Mouse (Mus musculus) cerebellum, postnatal 25 days (tissue): ENCODE results near the gene Nav3.
A peak's percentile ranks its signal among the peaks of the same experiment; 100 is the strongest.
"Not testable (repeated sequence)": the region's sequence is repeated elsewhere in the genome, so short reads cannot be mapped to it uniquely, and the experiment has no call there.

Experiments
- DNase-seq, 2 experiments: peaks; one replicate each; pipeline ENCODE4 v3.0.0; 2021; ENCODE audit warnings: mixed read lengths in 2 of 2

Nav3 gene

DNA sequence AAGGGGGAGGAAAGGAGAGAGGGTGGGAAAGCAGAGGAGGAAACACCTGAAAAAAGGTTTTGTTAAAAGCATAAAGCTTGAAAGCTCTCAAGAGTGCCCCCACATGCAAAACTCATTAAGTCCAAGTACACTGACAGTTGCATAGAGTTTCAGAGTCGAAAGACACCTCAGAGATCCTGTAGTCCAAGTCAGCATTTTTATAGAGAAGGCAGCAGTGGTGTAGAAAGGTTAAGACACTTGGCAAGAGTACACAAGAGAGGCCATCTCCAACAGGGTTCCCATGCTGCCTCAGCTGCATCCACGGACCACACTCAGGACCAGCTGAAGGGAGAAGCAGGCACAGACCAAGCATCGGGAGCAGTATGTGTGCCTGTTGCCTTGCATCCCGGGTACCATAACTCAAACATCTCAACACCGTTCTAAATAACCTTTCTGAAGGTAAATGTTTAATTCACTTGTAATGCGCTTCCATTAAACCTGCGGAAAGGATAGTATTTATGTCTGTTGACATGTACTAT lies 421.4 kb downstream of the Nav3 start:
- no peak for DNase-seq

DNA sequence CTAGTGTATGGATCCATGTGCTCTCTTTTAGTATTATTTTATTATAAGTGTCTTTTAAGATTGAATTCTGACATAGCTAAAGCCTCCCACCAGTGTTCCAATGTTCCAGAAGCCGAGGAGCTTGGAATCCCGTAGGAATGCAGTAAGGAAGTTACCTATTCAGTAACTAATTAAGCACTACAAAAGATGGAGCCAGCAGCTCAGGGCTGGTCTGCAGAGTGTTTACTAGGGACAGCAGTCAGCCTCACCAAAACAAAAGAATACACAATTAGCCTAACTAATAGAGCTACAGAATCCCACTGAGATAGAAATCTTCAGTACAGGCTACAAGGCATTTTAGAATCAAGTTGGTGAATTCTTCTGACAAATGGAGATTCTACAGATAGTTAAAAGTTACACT lies 431.1 kb downstream of the Nav3 start:
- not testable (repeated sequence) for DNase-seq

DNA sequence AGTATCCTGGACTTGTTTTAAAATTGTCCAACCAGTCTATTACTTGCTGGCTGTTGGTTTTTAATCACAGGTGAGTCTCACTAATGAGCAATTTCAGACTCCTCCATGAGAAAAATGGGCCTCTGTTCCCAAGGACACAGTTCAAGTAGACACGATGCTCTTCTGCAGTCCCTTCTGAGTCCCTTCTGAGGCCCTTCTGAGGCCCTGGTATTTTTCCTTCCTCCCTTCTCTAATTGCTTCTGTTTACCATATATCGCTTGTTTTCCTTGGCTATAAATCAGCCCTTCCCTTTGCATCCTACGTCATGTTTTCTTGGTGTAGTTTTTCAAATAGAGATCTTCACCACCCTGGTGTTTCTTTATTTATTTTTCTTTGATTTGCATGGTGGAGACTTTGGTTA lies 433.9 kb downstream of the Nav3 start:
- DNase-seq: no peak

DNA sequence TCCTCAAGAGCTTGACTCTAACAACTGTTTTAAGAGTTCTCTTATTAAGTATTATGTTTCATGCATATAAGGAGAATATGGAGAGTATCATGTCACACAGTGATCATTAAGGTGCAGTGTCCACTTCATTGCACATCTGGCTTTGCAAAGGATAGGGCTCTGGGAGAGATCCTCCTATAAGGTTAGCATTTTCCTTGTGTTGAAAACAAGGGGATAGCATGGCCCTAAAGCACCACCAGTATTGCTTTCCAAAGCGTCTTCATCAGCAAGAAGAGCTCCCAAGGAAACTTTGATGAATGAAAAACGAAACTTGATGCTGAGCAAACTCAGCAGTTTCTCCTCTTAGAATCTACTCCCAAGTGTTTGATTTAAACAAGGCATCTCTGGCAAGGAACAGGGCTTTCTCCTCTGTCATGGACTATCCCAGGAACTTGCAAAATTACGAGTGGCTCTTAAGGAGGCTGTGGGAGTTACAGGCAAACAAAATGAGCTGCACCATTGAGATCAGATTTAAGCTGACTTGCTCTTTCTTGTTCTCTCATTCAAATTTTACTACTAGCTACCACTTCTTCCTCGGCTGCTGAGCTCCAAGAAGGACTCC lies 436.6 kb downstream of the Nav3 start:
- no peak for DNase-seq

DNA sequence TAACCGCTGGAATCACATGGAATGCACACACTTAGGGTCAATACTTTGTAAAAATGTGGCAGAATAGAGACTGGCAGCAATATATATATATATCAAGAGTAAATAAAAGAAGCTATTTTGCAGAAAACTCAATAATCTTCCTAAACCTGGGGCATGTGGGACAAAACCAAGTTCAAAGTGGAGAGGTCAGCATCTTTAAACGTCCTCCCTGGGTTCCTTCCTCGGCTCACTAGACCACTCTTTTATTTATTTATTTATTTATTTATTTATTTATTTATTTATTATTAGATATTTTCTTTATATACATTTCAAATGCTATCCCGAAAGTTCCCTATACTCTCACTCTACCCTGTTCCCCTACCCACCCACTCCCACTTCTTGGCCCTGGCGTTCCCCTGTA lies 454.7 kb downstream of the Nav3 start:
- not testable (repeated sequence) for DNase-seq

DNA sequence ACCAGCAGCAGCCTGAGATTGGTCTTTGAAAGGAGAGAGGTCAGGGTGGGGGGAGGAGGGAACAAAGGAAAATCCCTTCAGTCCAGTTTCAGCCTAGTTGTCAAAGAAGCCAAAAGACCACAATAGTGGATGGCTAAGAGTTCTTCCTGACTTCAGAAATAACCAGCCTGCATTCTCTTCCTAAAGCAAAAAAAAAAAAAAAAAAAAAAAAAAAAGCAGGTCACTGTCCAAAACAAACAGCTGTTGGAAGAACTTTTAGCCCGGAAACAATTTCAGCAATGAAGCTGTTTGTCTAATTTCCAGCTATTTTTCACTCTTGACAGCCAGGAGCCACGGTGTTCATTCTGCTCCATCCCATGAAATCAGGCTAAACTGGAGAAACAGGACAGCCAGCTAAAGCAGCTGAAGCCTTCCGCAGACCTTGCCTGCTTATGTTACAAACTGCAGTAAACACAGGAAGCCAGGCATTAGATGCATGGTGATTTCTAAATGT lies 455.2 kb downstream of the Nav3 start:
- no peak for DNase-seq

DNA sequence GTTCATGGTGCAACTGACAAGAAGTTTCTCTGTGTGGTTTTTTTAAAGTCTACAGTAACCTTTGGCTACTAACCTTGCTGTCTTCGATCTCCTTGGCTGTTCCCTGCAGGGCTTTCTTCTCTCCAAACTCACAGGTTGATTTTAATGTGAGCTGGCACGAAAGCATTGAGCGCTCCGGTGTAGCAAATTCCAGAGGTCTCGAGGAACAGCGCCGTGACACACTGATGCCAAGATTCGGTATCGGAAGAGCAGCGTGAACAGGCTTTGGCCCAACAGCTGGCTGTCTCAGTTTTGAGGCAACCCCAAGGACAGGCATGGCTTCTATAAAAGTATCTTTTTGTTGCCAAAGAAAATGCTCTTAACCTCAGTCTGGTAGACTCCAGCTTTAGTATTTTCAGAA lies 456.1 kb downstream of the Nav3 start:
- DNase-seq: no peak

DNA sequence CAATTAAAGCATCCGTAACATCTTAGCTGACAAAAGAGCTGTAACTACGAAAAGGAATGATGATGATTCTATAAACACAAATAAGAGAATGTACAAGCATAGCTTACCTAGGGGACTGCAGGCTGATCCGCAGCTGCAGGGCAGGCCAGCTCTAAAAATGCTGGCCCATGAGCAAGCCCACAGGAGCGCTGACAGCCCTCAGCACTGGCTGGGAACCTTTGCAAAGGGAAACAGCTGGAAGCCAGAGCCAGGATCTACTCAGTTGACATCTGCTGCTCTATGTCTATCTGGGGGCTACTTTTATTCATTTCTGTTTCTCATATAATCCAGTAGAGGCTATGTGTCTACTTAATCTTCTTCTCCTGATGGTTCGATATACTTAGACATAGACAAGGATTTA lies 461.7 kb downstream of the Nav3 start:
- no peak for DNase-seq

DNA sequence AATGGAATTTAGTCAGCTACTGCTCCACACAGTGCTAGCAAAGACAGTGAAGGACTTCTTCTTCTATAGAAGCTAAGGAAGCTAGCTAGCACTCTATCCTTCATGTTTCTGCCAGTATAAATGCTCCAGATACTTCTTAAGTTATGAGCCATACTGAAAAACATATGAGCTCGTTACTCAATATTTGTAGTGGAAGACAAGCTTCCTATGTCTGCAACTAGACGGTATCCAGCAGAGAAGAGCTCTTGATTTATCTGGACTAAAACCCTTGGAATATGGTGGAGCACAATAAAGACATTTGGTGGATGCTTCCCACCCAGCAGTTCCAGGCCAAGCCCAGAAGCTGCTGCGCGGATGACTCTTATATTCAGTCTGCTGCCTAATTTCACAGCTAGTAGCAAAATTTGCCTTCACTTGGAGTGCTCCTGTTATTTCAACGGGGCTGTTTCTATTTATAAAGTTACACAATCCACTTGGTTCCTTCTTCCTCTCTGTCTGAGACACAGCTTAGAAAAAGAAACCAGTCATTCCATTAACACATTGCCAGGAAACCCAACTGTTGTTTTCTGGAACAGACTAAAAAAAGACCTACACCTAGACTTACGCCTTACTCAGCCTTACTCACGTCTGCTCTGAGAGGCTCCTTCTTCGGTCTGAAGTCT lies 470.0 kb downstream of the Nav3 start:
- no peak for DNase-seq

DNA sequence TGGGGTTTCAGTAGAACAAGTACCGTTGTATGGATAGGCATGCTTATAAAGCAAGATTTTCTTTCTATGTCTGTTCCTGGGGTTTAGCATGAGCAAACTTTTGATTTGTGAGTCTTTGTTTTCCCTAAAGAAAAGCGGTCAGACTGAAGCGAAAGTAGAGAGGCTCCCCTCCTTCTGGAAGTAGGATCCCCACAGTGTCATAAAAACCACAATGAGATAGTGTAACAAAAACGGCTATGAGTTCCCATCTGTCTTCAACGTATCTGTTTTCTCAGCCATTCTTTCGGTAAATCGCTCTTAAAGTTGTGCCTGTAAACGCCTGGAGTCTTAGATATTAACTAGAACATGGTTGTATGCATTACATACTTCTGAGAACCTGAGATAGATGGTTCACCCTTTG lies 479.7 kb downstream of the Nav3 start:
- DNase-seq: no peak

DNA sequence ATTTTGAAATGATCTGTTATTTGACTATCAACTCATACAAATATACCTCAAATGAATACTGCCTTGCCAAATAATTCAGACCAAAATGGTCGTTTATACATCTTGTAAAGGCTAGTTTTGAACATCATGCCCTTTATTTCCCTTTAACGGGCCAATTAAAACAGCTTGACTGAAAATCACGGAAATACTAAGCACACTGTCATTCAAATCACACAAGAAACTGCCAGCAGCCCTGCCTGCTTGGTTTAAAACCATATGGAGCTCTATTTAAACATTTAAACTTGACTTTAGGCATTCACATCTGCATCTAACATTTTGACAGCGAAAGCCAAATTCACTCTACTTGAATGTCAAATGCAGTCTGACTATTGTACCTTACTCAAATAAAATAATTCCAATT lies 481.8 kb downstream of the Nav3 start:
- DNase-seq: no peak

DNA sequence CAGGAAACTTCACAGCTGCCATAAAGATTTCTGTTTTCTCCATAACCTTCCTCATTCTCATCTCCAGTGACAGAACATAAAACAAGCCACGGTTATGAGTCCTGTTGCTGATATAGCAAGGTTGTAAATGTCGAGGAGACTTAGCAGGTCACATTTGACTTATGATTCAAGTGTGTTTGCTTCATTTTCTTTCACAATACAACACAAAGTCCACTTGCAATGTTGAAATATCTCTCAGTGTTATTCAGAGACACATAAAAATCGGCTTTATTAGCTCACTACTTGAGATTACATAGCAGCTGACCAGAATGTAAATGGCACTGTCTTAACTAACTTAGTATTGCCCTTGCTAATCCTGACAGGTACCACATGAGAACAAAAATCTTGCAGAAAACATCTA lies 482.5 kb downstream of the Nav3 start:
- DNase-seq: no peak

DNA sequence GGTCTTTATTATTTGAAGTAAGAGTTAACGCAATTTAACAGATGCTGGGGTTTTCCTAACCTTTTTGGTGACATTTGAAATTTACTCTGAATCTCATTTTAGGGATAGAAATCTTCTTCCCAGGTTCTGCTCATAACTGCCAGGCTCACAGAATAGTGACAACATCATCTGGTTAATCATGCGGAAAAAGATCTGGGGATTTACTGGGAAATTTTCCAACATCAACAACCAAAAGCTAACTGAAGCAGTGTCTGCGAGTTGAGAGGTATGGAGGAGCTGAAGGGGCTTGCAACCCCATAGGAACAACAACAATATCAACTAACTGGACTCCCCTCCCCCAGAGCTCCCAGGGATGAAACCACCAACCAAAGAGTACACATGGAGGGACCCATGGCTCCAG lies 505.7 kb downstream of the Nav3 start:
- no peak for DNase-seq

DNA sequence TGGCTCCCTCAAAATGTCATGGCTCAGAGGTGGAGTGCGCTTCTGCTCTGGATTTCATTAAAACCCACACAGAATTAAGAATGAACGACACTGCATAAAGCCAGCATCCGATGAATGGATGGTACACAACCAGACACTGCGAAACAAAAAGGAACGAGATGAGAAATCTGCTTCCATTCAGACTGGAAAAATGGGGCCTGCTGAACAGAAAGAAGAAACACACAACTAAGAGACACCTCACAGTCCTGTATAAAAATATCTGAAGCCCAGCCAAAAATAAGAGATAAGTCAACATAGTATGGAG lies 526.7 kb downstream of the Nav3 start:
- no peak for DNase-seq

DNA sequence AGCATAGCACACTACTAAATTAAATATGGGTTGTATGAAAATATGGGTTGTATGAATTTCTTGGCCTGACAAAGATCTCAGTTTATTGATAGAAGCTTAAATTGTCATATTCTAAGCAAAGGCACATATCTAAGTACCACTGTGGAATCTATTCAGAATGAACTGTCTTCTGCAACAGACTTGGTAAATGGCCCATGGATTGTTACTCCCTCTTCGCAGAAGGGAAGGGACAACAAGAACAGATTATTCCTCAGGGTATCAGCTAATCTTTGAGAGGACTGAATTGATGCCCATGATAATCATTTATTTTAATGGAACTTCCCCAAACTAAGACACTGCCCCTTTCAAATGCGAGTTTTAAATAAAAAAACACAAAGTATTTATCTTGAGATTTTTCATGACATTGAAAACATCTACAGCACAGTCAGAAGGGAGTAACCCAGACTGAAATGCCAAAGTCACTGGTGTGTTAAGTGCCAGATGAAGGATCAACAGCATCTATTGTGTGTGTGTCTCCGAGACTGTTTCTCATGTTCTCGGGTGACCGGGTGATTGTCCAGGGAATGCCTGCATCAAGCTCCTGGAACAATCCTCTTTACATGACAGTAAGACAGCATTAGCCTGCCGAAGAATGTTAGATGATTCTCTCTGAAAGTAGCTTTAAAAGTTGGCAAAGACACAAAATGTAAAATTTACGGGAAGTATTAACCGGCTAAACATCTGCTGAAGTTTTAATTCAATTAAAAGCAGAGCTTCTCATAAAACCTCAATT lies 527.3 kb downstream of the Nav3 start:
- no peak for DNase-seq

DNA sequence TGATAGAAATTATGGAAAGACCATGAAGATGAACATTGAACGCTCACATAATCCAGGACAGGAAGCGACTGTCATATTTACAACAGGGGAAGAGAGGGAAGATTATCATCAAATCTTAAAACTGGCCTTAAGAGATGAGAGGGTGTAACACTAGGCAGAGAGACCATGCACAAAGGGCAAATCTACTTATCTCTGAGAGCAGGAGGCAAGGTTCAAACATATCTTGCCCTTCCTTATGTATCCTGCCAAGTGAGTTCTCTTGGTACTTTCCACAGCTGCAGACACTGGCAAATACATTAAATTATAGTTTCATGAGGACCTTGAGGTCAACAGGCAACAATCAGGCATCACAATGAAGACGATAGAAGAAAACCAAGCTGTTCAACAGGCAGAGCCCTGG lies 529.9 kb downstream of the Nav3 start:
- no peak for DNase-seq

DNA sequence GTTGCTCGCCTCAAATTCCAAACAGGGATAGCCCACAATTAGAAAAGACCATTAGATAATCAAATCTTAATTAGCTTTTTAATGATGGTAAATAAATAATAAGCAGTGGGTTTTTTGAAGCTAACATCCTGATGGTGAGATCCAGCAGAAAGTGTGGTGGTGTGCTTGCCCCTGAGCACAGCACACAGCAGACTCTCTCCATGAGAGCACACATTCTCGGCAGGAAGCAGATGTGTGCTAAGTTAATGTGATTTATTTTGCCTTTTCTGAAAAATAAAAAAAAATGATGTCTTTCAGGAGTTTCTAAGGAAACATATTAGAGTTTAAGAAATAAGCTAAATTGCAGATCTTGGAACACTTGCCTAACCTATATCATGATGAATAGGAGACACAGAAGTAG lies 531.9 kb downstream of the Nav3 start:
- no peak for DNase-seq

DNA sequence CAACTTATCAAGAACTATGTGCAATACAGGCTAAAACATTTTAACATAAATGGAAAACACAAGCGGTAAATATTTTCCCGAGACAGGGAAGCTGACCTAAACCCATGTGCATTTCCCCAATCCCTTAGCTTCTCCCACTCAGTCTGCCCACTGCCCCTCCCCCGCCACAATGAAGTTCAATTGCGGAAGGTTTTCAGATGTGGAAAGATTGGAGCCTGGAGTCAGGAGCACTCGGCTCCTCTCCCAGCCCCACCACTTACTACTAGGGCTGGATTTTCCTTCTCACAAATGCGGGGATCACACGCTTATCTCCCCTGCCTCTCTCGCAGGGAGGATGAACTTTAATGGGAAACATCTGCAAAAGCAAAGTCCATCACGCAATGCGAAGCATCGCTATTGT lies 534.6 kb downstream of the Nav3 start:
- DNase-seq: peak in 1 of 2 experiments; percentile 44

DNA sequence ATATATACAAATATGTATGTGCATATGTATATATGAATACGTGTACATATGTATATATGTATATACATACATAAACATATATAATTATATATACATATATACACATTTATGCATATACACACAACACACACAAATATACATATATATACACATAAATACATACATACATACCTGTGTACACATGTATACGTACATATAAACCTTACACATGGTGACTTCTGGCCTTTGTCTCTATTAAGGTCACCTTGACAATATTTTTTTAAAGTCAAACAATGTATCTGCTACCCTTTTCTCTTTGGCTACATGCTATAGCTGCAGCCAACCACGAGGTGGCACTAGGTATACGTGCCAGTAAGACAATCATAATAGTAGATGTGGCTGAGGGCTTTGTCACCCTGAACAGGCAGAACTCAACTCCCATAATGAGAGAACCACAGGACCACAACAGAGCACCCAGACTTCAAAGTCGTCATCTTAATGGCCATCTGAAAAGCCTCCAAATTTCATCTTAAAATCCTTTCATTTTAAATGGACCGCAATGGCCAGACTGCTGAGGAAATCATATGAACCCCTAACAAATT lies 535.3 kb downstream of the Nav3 start:
- DNase-seq: peak; percentile 69 to 80

DNA sequence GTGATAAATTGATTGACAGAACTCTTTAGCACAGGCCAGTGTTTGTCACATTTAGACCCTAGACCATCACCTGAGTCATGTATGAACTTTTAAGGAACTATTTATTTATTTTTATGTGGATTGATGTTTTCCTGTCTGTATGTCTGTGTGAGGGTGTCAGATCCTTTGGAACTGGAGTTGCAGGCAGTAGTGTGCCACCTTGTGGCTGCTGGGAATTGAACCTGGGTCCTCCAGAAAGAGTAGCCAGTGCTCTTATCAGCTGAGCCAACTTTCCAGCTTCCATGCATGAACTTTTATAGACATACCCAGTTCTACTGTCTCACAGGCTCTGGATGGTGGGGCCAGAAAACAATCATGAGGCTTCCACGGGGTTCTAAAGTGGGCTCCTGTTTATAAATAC lies 536.5 kb downstream of the Nav3 start:
- peak in 1 of 2 experiments; percentile 30 for DNase-seq

DNA sequence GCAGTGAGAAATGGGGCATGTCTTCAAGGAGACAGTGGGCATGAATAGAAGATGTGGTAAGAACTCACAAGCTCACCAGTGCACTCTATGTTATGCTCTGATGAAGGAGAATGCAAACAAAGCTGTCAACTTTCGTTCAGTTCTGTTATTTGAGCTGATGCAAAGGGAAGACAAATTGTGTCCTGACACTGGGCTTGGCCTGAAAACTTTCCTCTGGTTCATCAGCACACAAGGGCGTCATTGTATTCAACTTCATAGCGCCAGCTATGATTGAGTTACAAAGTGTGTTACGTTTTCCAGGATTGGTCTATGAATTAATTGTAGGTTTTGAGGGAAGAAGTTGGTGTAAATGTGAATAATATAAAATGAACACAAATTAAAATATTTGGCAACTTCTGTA lies 548.8 kb downstream of the Nav3 start:
- no peak for DNase-seq

DNA sequence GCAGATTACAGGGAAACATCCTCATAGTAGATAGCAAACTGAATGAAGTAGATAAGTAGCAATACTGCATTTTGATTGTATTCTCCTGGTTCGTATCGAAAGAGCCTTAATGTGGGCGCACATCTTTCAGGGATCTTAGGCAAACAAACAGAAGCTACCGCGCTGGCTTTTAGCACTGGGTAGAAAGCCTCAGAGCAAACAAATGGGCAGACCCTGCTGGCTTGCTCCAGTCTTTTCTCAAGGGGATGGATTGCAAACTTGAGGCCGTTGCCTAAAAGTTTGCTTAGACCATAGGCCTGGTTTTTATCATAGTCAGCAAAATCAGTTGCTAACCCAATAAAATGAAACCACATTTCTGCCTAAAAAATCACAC lies 549.6 kb downstream of the Nav3 start:
- DNase-seq: no peak

DNA sequence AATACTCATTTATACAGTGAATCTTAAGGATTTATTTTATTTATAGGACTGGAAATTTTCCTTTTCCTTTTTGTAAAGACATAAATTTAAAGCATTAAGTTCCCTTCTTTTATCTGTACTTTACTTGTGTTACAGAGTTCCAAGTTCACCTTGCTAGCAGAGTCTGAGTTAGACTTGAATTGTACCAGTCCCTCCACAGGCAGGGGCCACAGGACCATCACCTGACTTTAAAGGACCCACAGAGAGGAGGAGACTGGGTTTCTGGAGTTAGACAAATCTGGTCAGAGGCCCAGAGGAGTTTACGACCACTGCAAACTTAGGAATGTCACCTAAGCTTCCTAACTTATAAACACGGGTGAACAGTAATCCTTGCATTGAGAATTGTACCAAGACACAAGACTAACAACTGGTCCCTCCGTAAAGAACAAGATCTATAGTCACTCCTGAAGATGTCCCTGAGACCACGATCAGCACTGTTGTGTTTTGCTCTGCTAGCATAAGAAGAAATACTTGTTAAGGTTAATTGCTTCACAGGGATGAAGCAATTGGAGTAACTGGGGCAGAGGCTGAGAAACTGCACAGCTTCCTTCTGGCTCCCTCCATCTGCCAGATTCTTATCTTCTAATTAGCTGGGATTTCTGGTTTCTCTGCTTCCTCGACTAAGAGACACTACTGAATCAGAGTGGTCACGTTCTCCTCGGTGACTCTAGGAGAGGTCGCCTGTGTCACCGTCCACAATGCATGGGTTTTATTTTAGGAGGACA lies 550.2 kb downstream of the Nav3 start:
- DNase-seq: no peak
